Mouse (Mus musculus) midbrain, embryonic 12.5 days (tissue): ENCODE results near the gene Fam71f2. TPM values are rescaled to one million over a fixed set of nuclear protein-coding genes. Genes with fewer than 3 reads are reported as not detected.

Source experiments
- ATAC-seq: fragments of 200-750 bp; cut with Nextera tagmentation; 2 replicates; pipeline ENCODE4 v1.8.0; 2017; ENCODE audit warnings: low read depth, moderate TSS enrichment, moderate library complexity; ENCODE audit not compliant: low FRiP score
- H3K27ac ChIP-seq: fragments of 300-500 bp; sonication (generic); replicated peaks from 2 replicates; pipeline ENCODE4 v1.5.1; 2016; ENCODE audit warnings: mild to moderate bottlenecking
- H3K27me3 ChIP-seq: fragments of 300-500 bp; sonication (generic); 2 replicates; pipeline ENCODE4 v1.6.1; 2016; ENCODE audit warnings: mild to moderate bottlenecking
- H3K36me3 ChIP-seq: fragments of 300-500 bp; sonication (generic); 2 replicates; pipeline ENCODE4 v1.6.1; 2016
- H3K4me1 ChIP-seq: fragments of 300-500 bp; sonication (generic); 2 replicates; pipeline ENCODE4 v1.6.1; 2016
- H3K4me2 ChIP-seq: fragments of 300-500 bp; sonication (generic); replicated peaks from 2 replicates; pipeline ENCODE4 v1.6.1; 2016; ENCODE audit warnings: mild to moderate bottlenecking, moderate library complexity
- H3K4me3 ChIP-seq: fragments of 300-500 bp; sonication (generic); 2 replicates; pipeline ENCODE4 v1.5.1; 2016; ENCODE audit warnings: mild to moderate bottlenecking
- H3K9ac ChIP-seq: fragments of 300-500 bp; sonication (generic); replicated peaks from 2 replicates; pipeline ENCODE4 v1.6.1; 2016; ENCODE audit warnings: mild to moderate bottlenecking, moderate library complexity
- H3K9me3 ChIP-seq: fragments of 300-500 bp; sonication (generic); 2 replicates; pipeline ENCODE4 v1.6.1; 2016; ENCODE audit warnings: mild to moderate bottlenecking
- WGBS: fragments of 180-500 bp; shearing (Covaris S2); methylation state at CpG from one replicate; pipeline ENCODE4 v1.1.7; 2016; 5-methylcytosine and 5-hydroxymethylcytosine counted together
- polyA plus RNA-seq: library from polyadenylated mRNA; unstranded; fragments of >200 nt; fragmentation: Nextera tagmentation; extraction: Ambion mirVana; gene quantifications from 2 replicates; pipeline ENCODE4 v1.2.1, GENCODE M21; 2016

The Fam71f2 gene
- polyA plus RNA-seq, 1 experiment from 2014 or later, result 0.60 TPM

- 30% methylated on average over 7 of the region's 7 CpGs for WGBS
- H3K9ac ChIP-seq, result no peak overlapping the region
- peaks cover 4% of the 10 kb centered on the region for H3K4me1 ChIP-seq
- no peak overlapping the region for H3K4me3 ChIP-seq
- no peaks in the 10 kb centered on the region for H3K36me3 ChIP-seq
- ATAC-seq, result no peak
- no peaks in the 10 kb centered on the region for H3K27me3 ChIP-seq
- no peaks in the 10 kb centered on the region for H3K9me3 ChIP-seq
- H3K4me2 ChIP-seq, result no peak overlapping the region
- 0 out of 2 replicates have a peak overlapping the region, but pooled peaks have one; percentile 35 for H3K27ac ChIP-seq
Observed at GRCm38 (mm10) chr6:29280671-29281070, 1.3 kb downstream of the Fam71f2 start.

DNA sequence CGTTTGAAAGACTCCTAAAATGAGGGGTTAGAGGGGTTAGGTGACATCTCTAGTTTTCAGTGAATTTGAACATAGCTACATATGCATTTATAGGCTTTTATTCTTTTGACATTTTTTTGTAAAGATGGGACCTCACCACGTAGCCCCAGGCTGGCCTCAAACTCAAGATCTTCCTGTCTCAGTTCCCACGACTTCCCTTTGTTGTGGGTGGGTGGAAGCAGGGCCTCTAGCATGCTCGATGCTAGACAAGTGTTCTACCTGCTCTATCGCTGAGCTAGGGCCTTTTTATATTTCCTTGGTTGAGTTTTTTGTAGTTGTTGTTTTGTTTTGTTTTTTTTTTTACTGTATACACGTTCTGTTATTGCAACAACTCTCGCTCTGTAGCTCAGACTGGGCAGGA is 7.5 kb downstream of the Fam71f2 start:
- Histone ChIP-seq H3K4me3 (no peak overlapping the region), H3K36me3 (no peaks in the 10 kb centered on the region), H3K27me3 (no peaks in the 10 kb centered on the region), H3K9ac (no peak overlapping the region), H3K9me3 (no peaks in the 10 kb centered on the region), H3K4me1 (no peaks in the 10 kb centered on the region), H3K27ac (no peak overlapping the region), H3K4me2 (no peak overlapping the region)
- no peak for ATAC-seq
- WGBS, result 75% methylated on average over 7 of the region's 7 CpGs

GRCm38 (mm10) chr6:29287481-29287880 is 8.1 kb downstream of the Fam71f2 start:
- no peak for ATAC-seq
- H3K9me3 ChIP-seq, result no peaks in the 10 kb centered on the region
- H3K9ac ChIP-seq, result no peak overlapping the region
- no peak overlapping the region for H3K27ac ChIP-seq
- no peak overlapping the region for H3K4me2 ChIP-seq
- no peaks in the 10 kb centered on the region for H3K36me3 ChIP-seq
- H3K27me3 ChIP-seq, result no peaks in the 10 kb centered on the region
- H3K4me3 ChIP-seq, result no peak overlapping the region
- no peaks in the 10 kb centered on the region for H3K4me1 ChIP-seq
- 24% methylated on average over 6 of the region's 6 CpGs for WGBS

DNA sequence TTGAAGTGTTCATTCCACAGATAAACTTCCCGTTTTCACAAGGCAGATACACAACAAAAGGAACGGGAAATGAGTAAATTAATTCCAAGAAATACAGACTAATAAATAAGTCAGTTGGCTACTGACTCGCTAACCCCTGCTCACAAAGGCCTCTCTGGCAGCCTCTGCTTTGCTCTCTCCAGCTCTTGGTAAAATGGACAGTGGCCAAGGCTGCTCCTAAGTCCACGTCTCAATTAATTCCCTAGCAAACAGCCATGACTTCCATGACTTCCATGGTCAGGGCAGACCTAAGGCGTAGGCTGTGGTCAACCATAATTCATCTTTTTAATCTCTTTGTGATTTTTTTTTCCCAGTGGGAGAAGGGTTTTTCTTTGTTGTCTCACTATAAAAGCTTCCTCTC is 8.6 kb downstream of the Fam71f2 start:
- no peaks in the 10 kb centered on the region for H3K36me3 ChIP-seq
- 54% methylated on average over 5 of the region's 5 CpGs for WGBS
- H3K27ac ChIP-seq, result no peak overlapping the region
- no peak overlapping the region for H3K9ac ChIP-seq
- no peaks in the 10 kb centered on the region for H3K9me3 ChIP-seq
- no peak overlapping the region for H3K4me3 ChIP-seq
- H3K4me1 ChIP-seq, result no peaks in the 10 kb centered on the region
- no peak for ATAC-seq
- no peak overlapping the region for H3K4me2 ChIP-seq
- H3K27me3 ChIP-seq, result no peaks in the 10 kb centered on the region

- 70% methylated on average over 6 of the region's 6 CpGs for WGBS
- no peak overlapping the region for H3K9ac ChIP-seq
- no peak overlapping the region for H3K4me2 ChIP-seq
- H3K9me3 ChIP-seq, result no peaks in the 10 kb centered on the region
- H3K27me3 ChIP-seq, result no peaks in the 10 kb centered on the region
- no peak for ATAC-seq
- H3K36me3 ChIP-seq, result no peaks in the 10 kb centered on the region
- H3K4me3 ChIP-seq, result no peak overlapping the region
- H3K4me1 ChIP-seq, result no peaks in the 10 kb centered on the region
- no peak overlapping the region for H3K27ac ChIP-seq
Observed at GRCm38 (mm10) chr6:29288651-29289050, 9.3 kb downstream of the Fam71f2 start.

GRCm38 (mm10) chr6:29299112-29299511 is 19.7 kb downstream of the Fam71f2 start:
- Histone ChIP-seq H3K27me3 (no peaks in the 10 kb centered on the region), H3K4me3 (no peak overlapping the region), H3K9me3 (no peaks in the 10 kb centered on the region), H3K4me2 (no peak overlapping the region), H3K9ac (no peak overlapping the region), H3K4me1 (no peaks in the 10 kb centered on the region), H3K27ac (no peak overlapping the region), H3K36me3 (no peaks in the 10 kb centered on the region)
- no peak for ATAC-seq
- 79% methylated on average over 2 of the region's 2 CpGs for WGBS

- Histone ChIP-seq H3K36me3 (no peaks in the 10 kb centered on the region), H3K4me3 (no peak overlapping the region), H3K9ac (no peak overlapping the region), H3K9me3 (no peaks in the 10 kb centered on the region), H3K4me2 (no peak overlapping the region), H3K27ac (no peak overlapping the region), H3K4me1 (no peaks in the 10 kb centered on the region), H3K27me3 (no peaks in the 10 kb centered on the region)
- no peak for ATAC-seq
Observed at GRCm38 (mm10) chr6:29303251-29303650, 23.9 kb downstream of the Fam71f2 start.

DNA sequence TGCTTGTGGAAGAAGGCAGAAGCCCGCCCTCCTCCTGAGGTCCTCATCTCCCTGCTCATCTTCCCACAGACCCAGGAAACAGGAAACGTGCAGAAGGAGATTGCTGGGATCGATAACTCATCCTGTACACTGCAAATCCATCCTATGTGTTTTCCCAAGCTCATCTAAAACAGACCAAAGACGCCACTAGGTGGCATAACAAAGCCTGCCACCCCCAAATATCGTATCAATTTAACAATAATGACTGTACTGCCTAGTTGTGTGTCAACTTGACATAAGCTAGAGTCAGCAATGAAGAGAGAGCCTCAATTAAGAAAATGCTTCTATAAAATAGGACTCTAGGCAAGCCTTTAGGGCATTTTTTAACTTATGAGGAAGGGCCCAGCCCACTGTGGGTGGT is 24.3 kb downstream of the Fam71f2 start:
- Histone ChIP-seq H3K4me1 (no peaks in the 10 kb centered on the region), H3K27me3 (no peaks in the 10 kb centered on the region)
- WGBS, result 53% methylated on average over 5 of the region's 5 CpGs

GRCm38 (mm10) chr6:29305462-29305861 is 26.1 kb downstream of the Fam71f2 start:
- Histone ChIP-seq H3K36me3 (no peaks in the 10 kb centered on the region), H3K9me3 (no peaks in the 10 kb centered on the region), H3K4me2 (no peak overlapping the region), H3K4me1 (no peaks in the 10 kb centered on the region), H3K9ac (no peak overlapping the region), H3K4me3 (no peak overlapping the region), H3K27ac (no peak overlapping the region), H3K27me3 (no peaks in the 10 kb centered on the region)
- ATAC-seq, result no peak
- WGBS, result 87% methylated on average over 4 of the region's 4 CpGs

More for the DNA sequence above, 24.3 kb downstream of the Fam71f2 start:
- no peak overlapping the region for H3K4me2 ChIP-seq
- no peak overlapping the region for H3K4me3 ChIP-seq
- H3K9ac ChIP-seq, result no peak overlapping the region
- H3K36me3 ChIP-seq, result no peaks in the 10 kb centered on the region
- no peaks in the 10 kb centered on the region for H3K9me3 ChIP-seq
- ATAC-seq, result no peak
- H3K27ac ChIP-seq, result no peak overlapping the region

DNA sequence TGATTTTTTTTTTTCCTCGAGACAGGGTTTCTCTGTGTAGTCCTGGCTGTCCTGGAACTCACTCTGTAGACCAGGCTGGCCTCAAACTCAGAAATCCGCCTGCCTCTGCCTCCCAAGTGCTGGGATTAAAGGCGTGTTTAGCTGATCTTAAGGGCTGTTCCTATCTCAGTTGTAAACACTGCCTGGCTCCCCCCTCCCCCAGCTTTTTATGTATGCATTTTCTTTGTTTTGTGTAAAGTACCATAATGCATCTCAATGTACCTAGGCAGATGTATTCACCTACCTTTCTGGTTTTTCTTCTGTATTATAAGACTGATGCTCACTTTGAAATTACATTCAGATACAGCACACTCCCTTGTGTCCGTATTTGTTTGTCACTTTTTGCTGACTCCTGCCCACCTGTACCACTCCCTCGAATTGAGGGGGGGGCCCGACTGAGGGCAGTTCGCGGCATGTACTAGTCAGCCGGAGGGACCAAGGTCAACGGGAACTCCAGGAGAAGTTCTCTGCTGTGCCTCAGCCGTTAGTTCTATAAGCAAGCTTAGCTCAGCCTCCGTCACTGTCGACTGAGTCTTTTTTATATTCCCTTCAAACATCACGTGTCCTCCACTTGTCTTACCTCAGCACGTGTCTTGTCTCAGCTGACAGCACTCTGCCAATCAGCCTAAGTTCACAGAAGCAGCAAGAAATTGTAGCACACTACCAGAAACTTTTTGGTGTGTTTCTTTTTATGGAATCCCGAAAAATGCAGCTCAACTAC is 29.6 kb downstream of the Fam71f2 start:
- Histone ChIP-seq H3K27me3 (no peaks in the 10 kb centered on the region), H3K9ac (no peak overlapping the region), H3K9me3 (no peaks in the 10 kb centered on the region), H3K36me3 (no peaks in the 10 kb centered on the region), H3K4me1 (no peaks in the 10 kb centered on the region), H3K27ac (no peak overlapping the region), H3K4me3 (no peak overlapping the region), H3K4me2 (no peak overlapping the region)
- no peak for ATAC-seq
- WGBS, result 88% methylated on average over 16 of the region's 16 CpGs

DNA sequence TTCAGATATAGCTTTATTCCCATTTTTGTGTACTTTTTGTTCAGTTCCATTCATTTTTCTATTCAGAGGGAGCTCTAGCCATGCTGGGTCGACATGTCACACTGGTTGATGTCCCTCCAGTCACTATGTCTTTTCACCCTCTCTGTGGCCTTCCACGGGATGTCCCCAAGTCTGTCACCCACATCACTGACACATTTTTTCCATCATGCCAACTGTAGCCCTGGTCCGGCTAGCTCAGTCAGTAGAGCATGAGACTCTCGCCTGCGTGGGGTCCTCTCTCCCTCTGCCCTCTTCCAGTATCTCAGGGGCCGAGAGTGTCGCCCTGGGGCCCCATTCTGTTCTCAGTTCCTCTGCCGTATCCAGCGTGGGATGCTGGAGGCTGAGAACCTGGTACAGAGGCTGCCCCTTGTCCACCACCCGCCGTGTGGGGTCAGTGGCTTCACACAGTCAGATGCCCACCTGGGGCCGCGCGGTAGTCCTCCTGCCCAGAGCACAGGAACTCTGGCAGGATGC is 34.4 kb downstream of the Fam71f2 start:
- Histone ChIP-seq H3K4me1 (no peaks in the 10 kb centered on the region), H3K9ac (no peak overlapping the region), H3K36me3 (no peaks in the 10 kb centered on the region), H3K4me2 (no peak overlapping the region), H3K27ac (no peak overlapping the region), H3K4me3 (no peak overlapping the region), H3K27me3 (no peaks in the 10 kb centered on the region), H3K9me3 (no peaks in the 10 kb centered on the region)
- no peak for ATAC-seq
- 69% methylated on average over 14 of the region's 14 CpGs for WGBS

- H3K4me1 ChIP-seq, result no peaks in the 10 kb centered on the region
- no peaks in the 10 kb centered on the region for H3K27me3 ChIP-seq
- no peaks in the 10 kb centered on the region for H3K36me3 ChIP-seq
- ATAC-seq, result no peak
- H3K4me3 ChIP-seq, result no peak overlapping the region
- H3K4me2 ChIP-seq, result no peak overlapping the region
- no peak overlapping the region for H3K27ac ChIP-seq
- 73% methylated on average over 2 of the region's 2 CpGs for WGBS
- H3K9me3 ChIP-seq, result no peaks in the 10 kb centered on the region
- no peak overlapping the region for H3K9ac ChIP-seq
Observed at GRCm38 (mm10) chr6:29317286-29317685, 37.9 kb downstream of the Fam71f2 start.

GRCm38 (mm10) chr6:29317941-29318340 is 38.5 kb downstream of the Fam71f2 start:
- no peak for ATAC-seq
- H3K4me3 ChIP-seq, result no peak overlapping the region
- no peaks in the 10 kb centered on the region for H3K27me3 ChIP-seq
- H3K4me1 ChIP-seq, result no peaks in the 10 kb centered on the region
- no peak overlapping the region for H3K27ac ChIP-seq
- H3K9me3 ChIP-seq, result no peaks in the 10 kb centered on the region
- WGBS, result 75% methylated on average over 3 of the region's 3 CpGs
- H3K36me3 ChIP-seq, result no peaks in the 10 kb centered on the region
- H3K9ac ChIP-seq, result no peak overlapping the region
- no peak overlapping the region for H3K4me2 ChIP-seq
